Mouse (Mus musculus) E14TG2a.4 (cell line): ENCODE measurements around the gene Tbc1d30.

ENCODE experiments used
- CTCF ChIP-seq: conservative IDR thresholded peaks from 2 replicates; pipeline ENCODE4 v1.5.1; 2014; ENCODE audit warnings: low read length
- POU5F1 ChIP-seq: IDR thresholded peaks from 2 replicates; pipeline ENCODE4 v1.6.1; 2014; ENCODE audit warnings: low read length, borderline replicate concordance

- TF ChIP-seq CTCF = no peak
- no peak for TF ChIP-seq POU5F1
Measured at GRCm38 (mm10) chr10:121225636-121226035, 125.4 kb downstream of the Tbc1d30 start.
